Mouse (Mus musculus) brain, embryonic 14.5 days (tissue): Measurements from ENCODE around the gene Hvcn1. TPM values are rescaled to one million over a fixed set of nuclear protein-coding genes. Genes with fewer than 3 reads are reported as not detected.
A peak's percentile ranks its signal among the peaks of the same experiment; 100 is the strongest.
"Not testable (repeated sequence)": the region's sequence is repeated elsewhere in the genome, so short reads cannot be mapped to it uniquely, and the experiment has no call there.

ENCODE experiments used
- DNase-seq: peaks from one replicate; pipeline ENCODE4 v3.0.0-alpha.2; 2011; ENCODE audit warnings: low read depth
- CTCF ChIP-seq: fragments of 200-500 bp; IDR thresholded peaks from 2 replicates; pipeline ENCODE4 v1.5.1; 2012; ENCODE audit warnings: inconsistent platforms, mild to moderate bottlenecking, moderate library complexity, borderline replicate concordance; ENCODE audit not compliant: insufficient read depth, insufficient read length; ENCODE audit errors: extremely low read depth
- POLR2A ChIP-seq: fragments of 200-500 bp; IDR thresholded peaks from 2 replicates; pipeline ENCODE4 v1.6.1; 2012; ENCODE audit warnings: mild to moderate bottlenecking, inconsistent platforms, borderline replicate concordance; ENCODE audit not compliant: poor library complexity, insufficient read depth, insufficient read length, severe bottlenecking; ENCODE audit errors: extremely low read depth
- polyA plus RNA-seq: library from polyadenylated mRNA; depleted of rRNA; stranded (reverse); fragments of >200 nt; gene quantifications from 2 replicates; pipeline ENCODE4 v1.2.3, GENCODE M21; 2012

Hvcn1 gene
- polyA plus RNA-seq, 1 experiment: 2.3 TPM

- no peak for DNase-seq
- TF ChIP-seq POLR2A (no peak), CTCF (no peak)
Observed at GRCm38 (mm10) chr5:122208909-122209308, 2.3 kb downstream of the Hvcn1 start.

GRCm38 (mm10) chr5:122209591-122210368, 3.2 kb downstream of the Hvcn1 start:
- DNase-seq: peak; percentile 79

GRCm38 (mm10) chr5:122210890-122211289, 4.3 kb downstream of the Hvcn1 start:
- TF ChIP-seq CTCF: no peak
- TF ChIP-seq POLR2A: no peak
- no peak for DNase-seq

More at GRCm38 (mm10) chr5:122209591-122210368, 3.2 kb downstream of the Hvcn1 start:
- TF ChIP-seq POLR2A: no peak
- TF ChIP-seq CTCF: no peak

GRCm38 (mm10) chr5:122212125-122212524, 5.5 kb downstream of the Hvcn1 start:
- TF ChIP-seq CTCF (no peak), POLR2A (no peak)
- no peak for DNase-seq

GRCm38 (mm10) chr5:122212820-122213219, 6.2 kb downstream of the Hvcn1 start:
- not testable (repeated sequence) for DNase-seq

- TF ChIP-seq POLR2A (no peak), CTCF (no peak)
- no peak for DNase-seq
Observed at GRCm38 (mm10) chr5:122213861-122214260, 7.3 kb downstream of the Hvcn1 start.

GRCm38 (mm10) chr5:122217636-122218035, 11.0 kb downstream of the Hvcn1 start:
- no peak for TF ChIP-seq POLR2A
- TF ChIP-seq CTCF: no peak
- no peak for DNase-seq

GRCm38 (mm10) chr5:122218109-122218905, 11.7 kb downstream of the Hvcn1 start:
- TF ChIP-seq CTCF: no peak
- TF ChIP-seq POLR2A: no peak
- DNase-seq: no peak

- DNase-seq: no peak
- no peak for TF ChIP-seq CTCF
- no peak for TF ChIP-seq POLR2A
Observed at GRCm38 (mm10) chr5:122218928-122219327, 12.3 kb downstream of the Hvcn1 start.

GRCm38 (mm10) chr5:122219655-122220629, 13.3 kb downstream of the Hvcn1 start:
- TF ChIP-seq CTCF (no peak), POLR2A (no peak)

GRCm38 (mm10) chr5:122221085-122221484, 14.5 kb downstream of the Hvcn1 start:
- no peak for DNase-seq
- TF ChIP-seq CTCF (no peak), POLR2A (no peak)

More at GRCm38 (mm10) chr5:122219655-122220629, 13.3 kb downstream of the Hvcn1 start:
- DNase-seq: no peak

- TF ChIP-seq CTCF: no peak
- TF ChIP-seq POLR2A: no peak
- no peak for DNase-seq
Observed at GRCm38 (mm10) chr5:122224291-122224690, 17.7 kb downstream of the Hvcn1 start.
